Mouse (Mus musculus) thymus, adult 2 months (tissue): ENCODE data around the gene Smurf2.

ENCODE experiments used
- CTCF ChIP-seq: fragments of 200-500 bp; IDR thresholded peaks from 2 replicates; pipeline ENCODE4 v1.5.1; 2012; ENCODE audit warnings: mild to moderate bottlenecking, control low read depth, low read length, moderate library complexity, borderline replicate concordance; ENCODE audit not compliant: control insufficient read depth, poor library complexity, insufficient read depth; ENCODE audit errors: extremely low read depth
- POLR2A ChIP-seq: fragments of 200-500 bp; IDR thresholded peaks from 2 replicates; pipeline ENCODE4 v1.6.1; 2012; ENCODE audit warnings: mild to moderate bottlenecking, low read length, control low read depth, moderate library complexity; ENCODE audit not compliant: control insufficient read depth, poor library complexity, insufficient read depth; ENCODE audit errors: extremely low read depth

- TF ChIP-seq CTCF: no peak
- TF ChIP-seq POLR2A: no peak
Measured at GRCm38 (mm10) chr11:106776960-106777359, 143.6 kb downstream of the Smurf2 start.
